Comparison of ENCODE assay signal across 8 mouse cellular contexts in the genomic region with DNA sequence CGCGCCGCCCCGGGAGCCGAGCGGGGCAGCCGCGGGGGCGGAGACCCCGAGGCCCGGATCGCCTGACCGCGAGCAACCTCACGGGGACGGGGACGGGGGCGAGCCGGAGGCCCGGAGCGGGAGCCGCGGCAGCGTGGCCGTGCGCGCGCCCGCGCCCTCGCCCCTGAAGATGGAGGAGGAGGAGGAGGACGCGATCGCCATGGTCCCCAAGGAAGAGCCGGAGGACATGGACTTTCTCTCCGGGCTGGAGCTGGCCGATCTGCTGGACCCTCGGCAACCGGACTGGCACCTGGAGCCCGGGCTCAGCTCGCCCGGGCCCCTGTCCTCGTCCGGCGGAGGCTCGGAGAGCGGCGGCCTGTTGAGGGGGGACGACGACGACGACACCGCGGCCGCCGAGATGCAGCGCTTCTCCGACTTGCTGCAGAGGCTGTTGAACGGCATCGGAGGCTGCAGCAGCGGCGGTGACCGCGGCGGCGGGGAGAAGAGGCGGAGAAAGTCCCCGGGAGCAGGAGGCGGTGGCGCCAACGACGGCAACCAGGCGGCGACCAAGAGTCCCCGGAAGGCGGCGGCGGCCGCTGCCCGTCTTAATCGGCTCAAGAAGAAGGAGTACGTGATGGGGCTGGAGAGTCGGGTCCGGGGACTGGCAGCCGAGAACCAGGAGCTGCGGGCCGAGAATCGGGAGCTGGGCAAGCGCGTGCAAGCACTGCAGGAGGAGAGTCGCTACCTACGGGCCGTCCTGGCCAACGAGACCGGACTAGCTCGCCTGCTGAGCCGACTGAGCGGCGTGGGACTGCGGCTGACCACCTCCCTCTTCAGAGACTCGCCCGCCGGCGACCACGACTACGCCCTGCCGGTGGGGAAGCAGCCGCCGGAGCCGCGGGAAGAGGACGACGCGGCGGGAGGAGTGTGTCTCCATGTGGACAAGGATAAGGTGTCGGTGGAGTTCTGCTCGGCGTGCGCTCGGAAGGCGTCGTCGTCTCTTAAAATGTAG. TPM values are rescaled to one million over a fixed set of nuclear protein-coding genes. Genes with fewer than 3 reads are reported as not detected.
A peak's percentile ranks its signal among the peaks of the same experiment; 100 is the strongest.
DNase-seq lines count a peak whose midpoint lies in the region; ATAC-seq and TF ChIP-seq lines count a peak whose summit lies in the region.

No protein-coding gene starts in this region.

- H3K4me1 ChIP-seq in ES-E14 (ENCODE audit: control insufficient read depth in 2 of 2, insufficient read depth in 2 of 2, low read length in 2 of 2, poor library complexity in 1 of 2): peaks cover 0 to 5% of the 10 kb centered on the region in 2 experiments; a peak in 1 of 4 replicates
- H3K4me1 ChIP-seq in forebrain, embryonic 15.5 days: peaks cover 19% of the 10 kb centered on the region
- no peaks in the 10 kb centered on the region; the same call in 1 of the 2 replicates for H3K4me1 ChIP-seq in lung, postnatal 0 days (ENCODE audit: insufficient read depth, low read depth, low read length)
- H3K4me1 ChIP-seq in thymus, adult 2 months (replicated peaks; ENCODE audit: control insufficient read depth, insufficient read depth, low read length): no peaks in the 10 kb centered on the region

- peak; percentile 68 for ATAC-seq in forebrain, embryonic 15.5 days (replicated peaks)
- ATAC-seq in lung, postnatal 0 days: peak; percentile 74

- TF ChIP-seq POLR2A in thymus, adult 2 months (IDR thresholded peaks at IDR 0.05; ENCODE audit: control insufficient read depth, extremely low read depth, insufficient read depth, low read length, poor library complexity): no peak

- intact Hi-C loops in heart, postnatal 25 days (cut with DNase I): loop anchor here (1.0 kb wide), 1 partner anchor 32 kb away; no protein-coding TSS in a partner anchor

- peak; percentile 63 for TF ChIP-seq CTCF in lung, postnatal 0 days (IDR thresholded peaks at IDR 0.05)
- TF ChIP-seq CTCF in thymus, adult 2 months (IDR thresholded peaks at IDR 0.05; ENCODE audit: borderline replicate concordance, control insufficient read depth, extremely low read depth, insufficient read depth, low read length, poor library complexity): no peak

- in situ Hi-C loops in ES-E14 (cut with MboI; ENCODE audit: low sequenced_read_pairs in 2 of 2, unreplicated experiment in 2 of 2): loop anchor here in 1 of 2 experiments (25.0 kb wide), 1 partner anchor 481 kb away; no protein-coding TSS in a partner anchor

- H3K4me2 ChIP-seq in forebrain, embryonic 15.5 days (replicated peaks): peak overlapping the region; percentile 76
- peak overlapping the region; percentile 86 for H3K4me2 ChIP-seq in lung, postnatal 0 days (replicated peaks; ENCODE audit: low read depth, low read length)

- H3K4me3 ChIP-seq in ES-E14 (ENCODE audit: insufficient read depth in 1 of 2, low read depth in 1 of 2, low read length in 2 of 2, poor library complexity in 1 of 2, severe bottlenecking in 1 of 2): peak overlapping the region; percentile 93 to 96
- peak overlapping the region; percentile 67 for H3K4me3 ChIP-seq in forebrain, embryonic 15.5 days
- H3K4me3 ChIP-seq in lung, postnatal 0 days (ENCODE audit: low read depth, low read length): peak overlapping the region; percentile 99
- H3K4me3 ChIP-seq in thymus, adult 2 months (ENCODE audit: control insufficient read depth, insufficient read depth, low read length): peak overlapping the region; percentile 71

- H3K36me3 ChIP-seq in ES-E14 (ENCODE audit: control insufficient read depth, insufficient read depth, low read length, poor library complexity, severe bottlenecking): peaks cover 4% of the 10 kb centered on the region
- peaks cover 6% of the 10 kb centered on the region; the same call in 1 of the 2 replicates for H3K36me3 ChIP-seq in forebrain, embryonic 15.5 days
- H3K36me3 ChIP-seq in lung, postnatal 0 days (ENCODE audit: insufficient read depth, low read length): no peaks in the 10 kb centered on the region
- H3K36me3 ChIP-seq in thymus, adult 2 months (ENCODE audit: control insufficient read depth, insufficient read depth, low read length): no peaks in the 10 kb centered on the region; the same call in 1 of the 2 replicates

- DNase-seq in ES-E14 (ENCODE audit: low read depth, low spot score): no peak
- DNase-seq in cerebellum, adult 11 months: peak; percentile 78
- peak; percentile 54 for DNase-seq in heart, postnatal 25 days (ENCODE audit: low spot score)
- DNase-seq in layer of hippocampus, adult 8-10 months (ENCODE audit: low spot score in 2 of 2): peak; percentile 39 to 49
- DNase-seq in lung, postnatal 0 days (ENCODE audit: low spot score): peak; percentile 84
- DNase-seq in ovary, adult 18-20 months (ENCODE audit: low spot score): peak; percentile 59
- DNase-seq in thymus, adult 2 months: peak; percentile 69

- peak overlapping the region; percentile 90 for H3K27ac ChIP-seq in ES-E14 (ENCODE audit: insufficient read depth, low read depth, low read length, poor library complexity, severe bottlenecking)
- H3K27ac ChIP-seq in forebrain, embryonic 15.5 days (replicated peaks): peak overlapping the region; percentile 95
- H3K27ac ChIP-seq in lung, postnatal 0 days (ENCODE audit: low read length): peak overlapping the region; percentile 99
- no peak overlapping the region for H3K27ac ChIP-seq in thymus, adult 2 months (ENCODE audit: control insufficient read depth, insufficient read depth, low read length)

- WGBS in forebrain, embryonic 15.5 days: under 1% methylated on average over 123 of the region's 123 CpGs
- WGBS in lung, postnatal 0 days: under 1% methylated on average over 86 of the region's 123 CpGs
- WGBS in thymus, adult 2 months: under 1% methylated on average over 123 of the region's 123 CpGs

- TF ChIP-seq EP300 in lung, postnatal 0 days (IDR thresholded peaks at IDR 0.05): no peak

- no peaks in the 10 kb centered on the region for H3K27me3 ChIP-seq in forebrain, embryonic 15.5 days
- H3K27me3 ChIP-seq in lung, postnatal 0 days (replicated peaks; ENCODE audit: insufficient read depth, low read length): no peaks in the 10 kb centered on the region
- H3K27me3 ChIP-seq in thymus, adult 2 months (ENCODE audit: control insufficient read depth, insufficient read depth, low read length): no peaks in the 10 kb centered on the region

- peak overlapping the region; percentile 99 for H3K9ac ChIP-seq in ES-E14 (ENCODE audit: insufficient read depth, low read depth, low read length, poor library complexity, severe bottlenecking)
- H3K9ac ChIP-seq in forebrain, embryonic 15.5 days (replicated peaks): peak overlapping the region; percentile 97
- peak overlapping the region; percentile 96 for H3K9ac ChIP-seq in lung, postnatal 0 days (replicated peaks; ENCODE audit: low read depth)

- H3K9me3 ChIP-seq in ES-E14 (ENCODE audit: control insufficient read depth, insufficient read depth, low read depth, low read length): no peaks in the 10 kb centered on the region
- no peaks in the 10 kb centered on the region for H3K9me3 ChIP-seq in forebrain, embryonic 15.5 days
- no peaks in the 10 kb centered on the region for H3K9me3 ChIP-seq in lung, postnatal 0 days (ENCODE audit: low read length)

TF ChIP-seq in ES-E14, 5 proteins besides CTCF, POLR2A, EP300 and RAD21:
- TF ChIP-seq ZNF384 (IDR thresholded peaks at IDR 0.05; ENCODE audit: low read depth, low read length) (no peak), MAFK (IDR thresholded peaks at IDR 0.05; ENCODE audit: insufficient read depth, low read depth, low read length) (no peak), HCFC1 (IDR thresholded peaks at IDR 0.05; ENCODE audit: borderline replicate concordance, insufficient read depth, low read length) (no peak), ZC3H11A (IDR thresholded peaks at IDR 0.05; ENCODE audit: borderline replicate concordance, low read depth, low read length) (no peak), CHD2 (IDR thresholded peaks at IDR 0.05; ENCODE audit: low read depth, low read length) (no peak)
TF ChIP-seq in ES-E14: peak in this region for 0.

RNA-seq across cellular contexts. Expression of a gene that starts 0.9 kb away (rescaled TPM):
- 56.6 and 101 TPM in 2 replicates for total RNA-seq in ES-E14 (2012; rRNA removed)
- 33.3 and 38.1 TPM in 2 replicates for polyA plus RNA-seq in forebrain, embryonic 15.5 days (2015; fragmentation: Nextera tagmentation; extraction: Ambion mirVana)
- total RNA-seq in heart, postnatal 25 days (2021): 10 to 100 TPM; 20.9 to 22.4 TPM
- 10 to 100 TPM; 74.6 to 91.6 (median 86.8) TPM for total RNA-seq in layer of hippocampus, adult 8-10 months (2022)
- 23.7 and 28.7 TPM in 2 replicates for polyA plus RNA-seq in lung, postnatal 0 days (2015; fragmentation: Nextera tagmentation; extraction: Ambion mirVana)
- 91.7 and 104 TPM in 2 replicates for polyA plus RNA-seq in thymus, adult 2 months (2012; rRNA removed)

RNA-seq across cellular contexts. Expression of a gene that starts 13.6 kb away (rescaled TPM):
- total RNA-seq in ES-E14 (2012; rRNA removed): 63.3 and 73.8 TPM in 2 replicates
- 108 and 112 TPM in 2 replicates for polyA plus RNA-seq in forebrain, embryonic 15.5 days (2015; fragmentation: Nextera tagmentation; extraction: Ambion mirVana)
- 100 to 1,000 TPM; 128 TPM for total RNA-seq in heart, postnatal 25 days (2021)
- total RNA-seq in layer of hippocampus, adult 8-10 months (2022): 10 to 100 TPM; 37.2 to 53.0 (median 40.9) TPM
- polyA plus RNA-seq in lung, postnatal 0 days (2015; fragmentation: Nextera tagmentation; extraction: Ambion mirVana): 62.6 and 63.5 TPM in 2 replicates
- polyA plus RNA-seq in thymus, adult 2 months (2012; rRNA removed): 6.9 and 12.8 TPM in 2 replicates

RNA-seq across cellular contexts. Expression of a gene that starts 17.0 kb away (rescaled TPM):
- 1.0 and 1.7 TPM in 2 replicates for total RNA-seq in ES-E14 (2012; rRNA removed)
- polyA plus RNA-seq in forebrain, embryonic 15.5 days (2015; fragmentation: Nextera tagmentation; extraction: Ambion mirVana): 1.3 and 1.5 TPM in 2 replicates
- under 1 TPM; 0.26 to 0.28 TPM for total RNA-seq in heart, postnatal 25 days (2021)
- 1 to 10 TPM in 2 of 4 experiments, under 1 TPM in 2; 0.98 to 1.3 (median 1.1) TPM for total RNA-seq in layer of hippocampus, adult 8-10 months (2022)
- 1.2 and 1.4 TPM in 2 replicates for polyA plus RNA-seq in lung, postnatal 0 days (2015; fragmentation: Nextera tagmentation; extraction: Ambion mirVana)
- polyA plus RNA-seq in thymus, adult 2 months (2012; rRNA removed): 0.18 TPM in 1 of 2 replicates, not detected in the other

RNA-seq across cellular contexts. Expression of a gene that starts 32.4 kb away (rescaled TPM):
- total RNA-seq in ES-E14 (2012; rRNA removed): 12.8 and 15.3 TPM in 2 replicates
- 33.1 and 34.9 TPM in 2 replicates for polyA plus RNA-seq in forebrain, embryonic 15.5 days (2015; fragmentation: Nextera tagmentation; extraction: Ambion mirVana)
- total RNA-seq in heart, postnatal 25 days (2021): 10 to 100 TPM; 24.1 to 27.0 TPM
- total RNA-seq in layer of hippocampus, adult 8-10 months (2022): 10 to 100 TPM; 25.0 to 33.3 (median 28.1) TPM
- 22.3 and 22.9 TPM in 2 replicates for polyA plus RNA-seq in lung, postnatal 0 days (2015; fragmentation: Nextera tagmentation; extraction: Ambion mirVana)
- 5.4 and 6.3 TPM in 2 replicates for polyA plus RNA-seq in thymus, adult 2 months (2012; rRNA removed)

RNA-seq across cellular contexts. Expression of a gene that starts 33.1 kb away (rescaled TPM):
- total RNA-seq in ES-E14 (2012; rRNA removed): 0.13 and 0.21 TPM in 2 replicates
- polyA plus RNA-seq in forebrain, embryonic 15.5 days (2015; fragmentation: Nextera tagmentation; extraction: Ambion mirVana): 20.9 and 24.5 TPM in 2 replicates
- total RNA-seq in heart, postnatal 25 days (2021): 1 to 10 TPM; 1.0 to 1.9 TPM
- 100 to 1,000 TPM; 216 to 253 (median 244) TPM for total RNA-seq in layer of hippocampus, adult 8-10 months (2022)
- polyA plus RNA-seq in lung, postnatal 0 days (2015; fragmentation: Nextera tagmentation; extraction: Ambion mirVana): 0.23 and 0.43 TPM in 2 replicates
- 5.0 and 6.0 TPM in 2 replicates for polyA plus RNA-seq in thymus, adult 2 months (2012; rRNA removed)
